Mouse (Mus musculus) heart, embryonic 14.5 days (tissue): ENCODE results near the gene Slc16a2. TPM values are rescaled to one million over a fixed set of nuclear protein-coding genes. Genes with fewer than 3 reads are reported as not detected.

Source experiments
- ATAC-seq: fragments of 200-750 bp; cut with Nextera tagmentation; 2 replicates; pipeline ENCODE4 v1.8.0; 2017; ENCODE audit warnings: low read depth, moderate TSS enrichment; ENCODE audit not compliant: insufficient number of reproducible peaks, insufficient read depth, low FRiP score
- H3K27ac ChIP-seq, 2 experiments: fragments of 200-500 bp in 1 of 2; fragments of 300-500 bp in 1 of 2; sonication (generic) in 1 of 2; replicated peaks in 1 of 2; 2 replicates each; pipeline ENCODE4 v1.5.1; 2012 to 2014; ENCODE audit warnings: low read depth in 2 of 2, low read length in 2 of 2, control low read depth in 1 of 2, mild to moderate bottlenecking in 1 of 2, mixed read lengths in 1 of 2; ENCODE audit not compliant: control insufficient read depth in 1 of 2, insufficient read depth in 1 of 2
- H3K27me3 ChIP-seq: fragments of 300-500 bp; sonication (generic); 2 replicates; pipeline ENCODE4 v1.6.1; 2014; ENCODE audit warnings: mild to moderate bottlenecking, low read length, control low read depth; ENCODE audit not compliant: control insufficient read depth, insufficient read depth
- H3K36me3 ChIP-seq: fragments of 300-500 bp; sonication (generic); 2 replicates; pipeline ENCODE4 v1.6.1; 2014; ENCODE audit warnings: mild to moderate bottlenecking, control low read depth, low read length, mixed read lengths; ENCODE audit not compliant: control insufficient read depth, insufficient read depth
- H3K4me1 ChIP-seq, 2 experiments: fragments of 200-500 bp in 1 of 2; fragments of 300-500 bp in 1 of 2; sonication (generic) in 1 of 2; 2 replicates each; pipeline ENCODE4 v1.6.1; 2012 to 2014; ENCODE audit warnings: low read length in 2 of 2, control low read depth in 1 of 2, mixed read lengths in 1 of 2; ENCODE audit not compliant: control insufficient read depth in 2 of 2, insufficient read depth in 2 of 2
- H3K4me2 ChIP-seq: fragments of 300-500 bp; sonication (generic); 2 replicates; pipeline ENCODE4 v1.6.1; 2014; ENCODE audit warnings: mild to moderate bottlenecking, low read length
- H3K4me3 ChIP-seq, 2 experiments: fragments of 200-500 bp in 1 of 2; fragments of 300-500 bp in 1 of 2; sonication (generic) in 1 of 2; 2 replicates each; pipeline ENCODE4 v1.5.1; 2012 to 2014; ENCODE audit warnings: low read length in 2 of 2, mild to moderate bottlenecking in 2 of 2, control low read depth in 1 of 2, low read depth in 1 of 2, moderate library complexity in 1 of 2; ENCODE audit not compliant: control insufficient read depth in 1 of 2, insufficient read depth in 1 of 2
- H3K9ac ChIP-seq: fragments of 300-500 bp; sonication (generic); 2 replicates; pipeline ENCODE4 v1.6.1; 2014; ENCODE audit warnings: mild to moderate bottlenecking, low read length
- H3K9me3 ChIP-seq: fragments of 300-500 bp; sonication (generic); 2 replicates; pipeline ENCODE4 v1.6.1; 2016; ENCODE audit warnings: low read length, control low read depth; ENCODE audit not compliant: control insufficient read depth
- WGBS: fragments of 180-500 bp; shearing (Covaris S2); extraction: QIAGEN DNeasy Blood & Tissue Kit; methylation state at CpG from one replicate; pipeline ENCODE4 v1.1.7; 2014; 5-methylcytosine and 5-hydroxymethylcytosine counted together
- polyA plus RNA-seq: library from polyadenylated mRNA; unstranded; fragments of >200 nt; fragmentation: Nextera tagmentation; extraction: Ambion mirVana; gene quantifications from 2 replicates; pipeline ENCODE4 v1.2.1, GENCODE M21; 2014

The Slc16a2 gene
- polyA plus RNA-seq, 1 experiment from 2014 or later = 25.9 TPM

DNA sequence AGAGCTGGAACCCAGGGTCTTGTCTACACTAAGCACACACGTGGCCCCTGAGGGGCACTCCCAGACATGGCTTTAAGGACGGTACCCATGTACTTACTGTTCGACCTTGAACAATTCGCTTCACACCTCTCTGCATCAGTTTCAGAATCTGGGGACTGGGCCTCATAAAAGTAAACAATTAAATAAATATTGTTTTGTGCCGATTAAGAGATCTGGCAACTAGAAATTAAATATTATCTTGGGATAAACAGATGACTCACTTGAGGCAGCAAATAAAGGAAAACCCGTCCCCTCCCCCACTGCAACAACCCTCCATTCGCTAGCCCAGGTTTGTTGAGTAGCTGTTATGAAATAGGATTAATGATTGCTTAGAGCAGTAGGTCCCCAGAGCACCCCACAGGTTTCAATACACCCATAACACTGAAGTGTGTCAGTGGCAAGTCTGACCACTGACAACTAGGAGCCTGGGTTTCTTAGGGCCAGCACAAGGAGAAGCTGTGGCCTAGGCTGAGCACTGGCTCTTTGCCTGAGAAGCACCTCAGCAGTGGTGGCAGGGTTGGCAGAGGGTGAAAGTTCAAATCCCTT lies 87.7 kb downstream of the Slc16a2 start:
- H3K36me3 ChIP-seq = no peaks in the 10 kb centered on the region
- WGBS = 76% methylated on average over 7 of the region's 7 CpGs
- H3K9me3 ChIP-seq = no peaks in the 10 kb centered on the region
- H3K4me3 ChIP-seq = no peak overlapping the region
- no peak overlapping the region for H3K27ac ChIP-seq
- H3K4me1 ChIP-seq = no peaks in the 10 kb centered on the region
- H3K4me2 ChIP-seq = no peak overlapping the region
- H3K27me3 ChIP-seq = peaks cover 76% of the 10 kb centered on the region
- H3K9ac ChIP-seq = no peak overlapping the region
- ATAC-seq = no peak

GRCm38 (mm10) chrX:103733091-103733490 lies 88.7 kb downstream of the Slc16a2 start:
- no peaks in the 10 kb centered on the region for H3K36me3 ChIP-seq
- WGBS = 66% methylated on average over 4 of the region's 4 CpGs
- no peaks in the 10 kb centered on the region for H3K4me1 ChIP-seq
- peaks cover 67% of the 10 kb centered on the region for H3K27me3 ChIP-seq
- no peak for ATAC-seq
- H3K4me2 ChIP-seq = no peak overlapping the region
- H3K27ac ChIP-seq = no peak overlapping the region
- no peak overlapping the region for H3K9ac ChIP-seq
- no peak overlapping the region for H3K4me3 ChIP-seq
- H3K9me3 ChIP-seq = no peaks in the 10 kb centered on the region

GRCm38 (mm10) chrX:103732033-103732703 lies 89.6 kb downstream of the Slc16a2 start:
- 56% methylated on average over 4 of the region's 4 CpGs for WGBS

GRCm38 (mm10) chrX:103722437-103722836 lies 99.3 kb downstream of the Slc16a2 start:
- Histone ChIP-seq H3K9ac (no peak overlapping the region), H3K27me3 (peaks cover 41% of the 10 kb centered on the region), H3K4me3 (no peak overlapping the region), H3K36me3 (no peaks in the 10 kb centered on the region), H3K9me3 (no peaks in the 10 kb centered on the region), H3K27ac (no peak overlapping the region), H3K4me2 (no peak overlapping the region), H3K4me1 (no peaks in the 10 kb centered on the region)
- ATAC-seq = no peak
- WGBS = 69% methylated on average over 2 of the region's 2 CpGs

More at GRCm38 (mm10) chrX:103732033-103732703, 89.6 kb downstream of the Slc16a2 start:
- Histone ChIP-seq H3K27ac (no peak overlapping the region), H3K36me3 (no peaks in the 10 kb centered on the region), H3K27me3 (peaks cover 58% of the 10 kb centered on the region), H3K4me3 (no peak overlapping the region), H3K4me2 (no peak overlapping the region), H3K9ac (no peak overlapping the region), H3K4me1 (no peaks in the 10 kb centered on the region), H3K9me3 (no peaks in the 10 kb centered on the region)
- no peak for ATAC-seq

GRCm38 (mm10) chrX:103719618-103720185 lies 102.1 kb downstream of the Slc16a2 start:
- H3K27me3 ChIP-seq = peaks cover 36% of the 10 kb centered on the region
- no peak for ATAC-seq
- WGBS = 61% methylated on average over 12 of the region's 12 CpGs

DNA sequence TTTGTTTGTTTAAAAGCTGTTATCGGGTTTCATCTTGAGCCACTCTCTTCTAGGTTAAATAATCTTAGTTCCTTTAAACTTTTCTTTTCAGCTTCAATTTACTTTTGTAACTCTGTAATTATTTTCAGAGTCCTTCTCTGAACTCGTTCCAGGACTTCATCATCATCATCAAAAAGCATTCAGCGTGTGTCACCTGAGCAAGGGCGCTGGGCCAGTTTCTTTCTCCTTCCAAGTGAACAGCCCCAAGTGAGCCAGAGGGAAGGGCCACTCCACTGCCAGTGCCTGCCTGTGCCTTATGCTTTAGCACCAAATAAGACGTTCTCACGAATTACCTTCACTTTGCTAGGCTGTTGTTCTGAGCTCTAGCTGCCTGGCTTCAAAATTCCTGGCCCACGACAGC lies 108.9 kb downstream of the Slc16a2 start:
- no peaks in the 10 kb centered on the region for H3K9me3 ChIP-seq
- H3K4me1 ChIP-seq = no peaks in the 10 kb centered on the region
- 58% methylated on average over 7 of the region's 7 CpGs for whole genome bisulfite sequencing
- no peak overlapping the region for H3K4me3 ChIP-seq
- no peak overlapping the region for H3K4me2 ChIP-seq
- no peak for ATAC-seq
- no peak overlapping the region for H3K27ac ChIP-seq
- peaks cover 60% of the 10 kb centered on the region for H3K27me3 ChIP-seq
- H3K36me3 ChIP-seq = no peaks in the 10 kb centered on the region
- no peak overlapping the region for H3K9ac ChIP-seq

More at GRCm38 (mm10) chrX:103719618-103720185, 102.1 kb downstream of the Slc16a2 start:
- H3K4me3 ChIP-seq = no peak overlapping the region
- H3K4me1 ChIP-seq = no peaks in the 10 kb centered on the region
- H3K27ac ChIP-seq = no peak overlapping the region
- no peaks in the 10 kb centered on the region for H3K36me3 ChIP-seq
- H3K9ac ChIP-seq = no peak overlapping the region
- no peak overlapping the region for H3K4me2 ChIP-seq
- no peaks in the 10 kb centered on the region for H3K9me3 ChIP-seq

- no peak overlapping the region for H3K4me2 ChIP-seq
- H3K27ac ChIP-seq = no peak overlapping the region
- no peaks in the 10 kb centered on the region for H3K4me1 ChIP-seq
- WGBS = 59% methylated on average over 2 of the region's 2 CpGs
- H3K9me3 ChIP-seq = no peaks in the 10 kb centered on the region
- H3K36me3 ChIP-seq = no peaks in the 10 kb centered on the region
- H3K27me3 ChIP-seq = peaks cover 72% of the 10 kb centered on the region
- H3K9ac ChIP-seq = no peak overlapping the region
- no peak overlapping the region for H3K4me3 ChIP-seq
- no peak for ATAC-seq
Observed at GRCm38 (mm10) chrX:103709671-103710070, 112.1 kb downstream of the Slc16a2 start.
